Mouse (Mus musculus) inflammation-experienced regulatory T-cells, adult 16 weeks (primary cell): Measurements from ENCODE around the gene Rassf7. TPM values are rescaled to one million over a fixed set of nuclear protein-coding genes. Genes with fewer than 3 reads are reported as not detected.

ENCODE experiments used
- polyA plus RNA-seq: library from polyadenylated mRNA; unstranded; fragments of 100-300 nt; shearing (Covaris generic); gene quantifications from one replicate; pipeline ENCODE4 v1.2.1, GENCODE M21; 2017

The Rassf7 gene
- polyA plus RNA-seq: 24.4 TPM

GRCm38 (mm10) chr7:141215101-141215879, at the start of gene Rassf7:
Rassf7 (plus strand) TSS chr7:141215860.

GRCm38 (mm10) chr7:141172116-141173006, 43.3 kb upstream of the Rassf7 start, which contains the start of gene Rnh1:
Rnh1 (minus strand) TSS chr7:141172857.

GRCm38 (mm10) chr7:141193948-141194347, 21.7 kb upstream of the Rassf7 start, which contains the start of the genes Hras and Lrrc56:
Hras (minus strand) TSS chr7:141194005.
Lrrc56 (plus strand) TSS chr7:141194157.

GRCm38 (mm10) chr7:141213605-141214235, 1.9 kb upstream of the Rassf7 start, which contains the start of gene Lmntd2:
Lmntd2 (minus strand) TSS chr7:141214080.

GRCm38 (mm10) chr7:141228279-141229067, 12.8 kb downstream of the Rassf7 start, which contains the start of gene Phrf1:
Phrf1 (plus strand) TSS chr7:141228784.

GRCm38 (mm10) chr7:141265739-141266561, 50.3 kb downstream of the Rassf7 start, which contains the start of gene Irf7:
Irf7 (minus strand) TSS chr7:141266481.

Other genes starting within 250 kb of the Rassf7 start
- 0.77 TPM for gene Ifitm1, start 248.6 kb upstream of the Rassf7 start, polyA plus RNA-seq
- 6.3 TPM for gene Ifitm3, start 205.1 kb upstream of the Rassf7 start, polyA plus RNA-seq
- not detected for gene Ifitm6, start 197.9 kb upstream of the Rassf7 start, polyA plus RNA-seq
- not detected for gene Gm17387, start 186.7 kb upstream of the Rassf7 start, polyA plus RNA-seq
- gene B4galnt4, start 154.8 kb upstream of the Rassf7 start, polyA plus RNA-seq: 21.9 TPM
- gene Pkp3, start 137.6 kb upstream of the Rassf7 start, polyA plus RNA-seq: 422 TPM
- 261 TPM for gene Sigirr, start 115.3 kb upstream of the Rassf7 start, polyA plus RNA-seq
- gene Ano9, start 98.1 kb upstream of the Rassf7 start, polyA plus RNA-seq: 0.24 TPM
- gene Ptdss2, start 93.5 kb upstream of the Rassf7 start, polyA plus RNA-seq: 19.3 TPM
- 165 TPM for gene Rnh1, start 43.0 kb upstream of the Rassf7 start, polyA plus RNA-seq
- gene Hras, start 21.9 kb upstream of the Rassf7 start, polyA plus RNA-seq: 3.5 TPM
- gene Lrrc56, start 21.7 kb upstream of the Rassf7 start, polyA plus RNA-seq: 3.5 TPM
- 15.4 TPM for gene Lmntd2, start 1.8 kb upstream of the Rassf7 start, polyA plus RNA-seq
- 133 TPM for gene Phrf1, start 12.9 kb downstream of the Rassf7 start, polyA plus RNA-seq
- gene Irf7, start 50.6 kb downstream of the Rassf7 start, polyA plus RNA-seq: 111 TPM
- gene Cdhr5, start 60.9 kb downstream of the Rassf7 start, polyA plus RNA-seq: not detected
- not detected for gene Sct, start 63.3 kb downstream of the Rassf7 start, polyA plus RNA-seq
- not detected for gene Drd4, start 76.1 kb downstream of the Rassf7 start, polyA plus RNA-seq
- gene Deaf1, start 111.8 kb downstream of the Rassf7 start, polyA plus RNA-seq: 15.6 TPM
- 41.9 TPM for gene Tmem80, start 111.9 kb downstream of the Rassf7 start, polyA plus RNA-seq
- gene Eps8l2, start 123.0 kb downstream of the Rassf7 start, polyA plus RNA-seq: not detected
- 342 TPM for gene Taldo1, start 176.3 kb downstream of the Rassf7 start, polyA plus RNA-seq
- gene Gatd1, start 198.3 kb downstream of the Rassf7 start, polyA plus RNA-seq: 85.0 TPM
- gene Cend1, start 213.6 kb downstream of the Rassf7 start, polyA plus RNA-seq: 0.56 TPM
- 82.4 TPM for gene Slc25a22, start 222.0 kb downstream of the Rassf7 start, polyA plus RNA-seq
- gene Pidd1, start 228.2 kb downstream of the Rassf7 start, polyA plus RNA-seq: 14.5 TPM
- 1,588 TPM for gene Rplp2, start 231.5 kb downstream of the Rassf7 start, polyA plus RNA-seq
- 99.5 TPM for gene Pnpla2, start 239.3 kb downstream of the Rassf7 start, polyA plus RNA-seq
- not detected for gene Cracr2b, start 245.2 kb downstream of the Rassf7 start, polyA plus RNA-seq